Mouse (Mus musculus) mouse embryonic stem cell (cell line): ENCODE measurements around the gene Lbp.

Experiments
- in situ Hi-C, 2 experiments: fragments of 300-500 bp; cut with MboI; formaldehyde crosslinking; loops; 1 replicate in 1 of 2; 3 replicates in 1 of 2; pipeline ENCODE4 v1.14.3; 2019 to 2020; ENCODE audit warnings: low sequenced_read_pairs in 2 of 2, low pct_unique_long_range_greater_than_20kb in 1 of 2, mixed read lengths in 1 of 2; ENCODE audit not compliant: unreplicated experiment in 1 of 2

Gene Lbp

DNA sequence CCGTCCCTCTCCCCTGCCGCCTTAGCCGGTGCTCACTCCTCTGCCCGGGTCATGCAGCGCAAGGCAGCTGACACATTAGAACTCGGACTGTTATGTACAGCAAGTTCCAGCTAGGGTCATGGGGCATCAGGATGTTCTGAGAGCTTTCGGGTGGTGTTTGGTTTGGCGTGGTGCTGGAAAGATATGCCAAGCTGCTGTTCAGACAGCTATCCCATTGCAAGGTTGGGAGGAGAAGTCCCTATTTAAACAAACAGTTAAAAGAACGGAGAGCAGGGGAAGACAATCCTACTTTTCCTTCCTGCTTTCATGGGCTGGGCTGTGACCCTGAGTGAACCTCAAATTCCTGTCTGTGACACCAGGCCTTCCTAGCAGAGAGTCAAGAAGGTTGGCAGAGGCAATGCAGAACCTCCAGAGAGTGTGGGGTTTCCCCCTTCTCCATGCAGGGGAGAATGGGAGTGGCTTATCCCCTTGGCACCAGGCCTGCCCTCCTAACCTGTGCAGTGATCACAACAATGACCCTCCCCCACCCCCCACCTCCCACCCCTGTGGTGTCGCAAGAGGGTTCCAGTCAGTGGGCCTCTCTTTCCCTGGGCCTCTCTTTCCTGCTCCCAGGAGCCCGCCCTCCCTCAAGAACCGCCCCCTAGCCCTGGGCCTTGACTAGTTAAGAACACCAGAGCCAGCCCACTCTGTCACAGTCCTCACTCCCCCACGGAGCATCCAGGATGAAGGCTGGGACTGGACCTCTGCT lies at the start of gene Lbp:
Gene Lbp (plus strand): TSS at position 546 of the 748 bp plus-strand sequence.
- in situ Hi-C loops = no loop called here

DNA sequence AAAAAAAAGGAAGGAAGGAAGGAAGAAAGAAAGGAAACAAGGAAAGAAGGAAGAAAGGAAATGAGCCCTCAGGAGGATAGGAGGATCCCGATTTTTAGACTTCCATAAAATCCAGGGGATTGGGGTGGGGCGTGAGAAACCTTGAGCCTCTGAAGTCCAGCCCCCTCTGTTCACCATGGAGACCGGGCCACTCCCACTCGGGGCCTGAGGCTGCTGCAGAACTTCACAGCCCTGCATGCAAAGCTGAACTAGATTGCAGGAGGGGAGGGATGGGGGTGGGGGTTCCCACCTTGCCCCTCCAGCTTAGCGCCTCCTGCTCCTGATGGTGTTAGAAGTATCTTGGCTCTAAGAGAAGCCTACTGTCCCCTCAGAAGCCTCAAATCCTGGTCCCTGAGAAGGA lies 49.4 kb upstream of the Lbp start:
- in situ Hi-C loops = no loop called here

DNA sequence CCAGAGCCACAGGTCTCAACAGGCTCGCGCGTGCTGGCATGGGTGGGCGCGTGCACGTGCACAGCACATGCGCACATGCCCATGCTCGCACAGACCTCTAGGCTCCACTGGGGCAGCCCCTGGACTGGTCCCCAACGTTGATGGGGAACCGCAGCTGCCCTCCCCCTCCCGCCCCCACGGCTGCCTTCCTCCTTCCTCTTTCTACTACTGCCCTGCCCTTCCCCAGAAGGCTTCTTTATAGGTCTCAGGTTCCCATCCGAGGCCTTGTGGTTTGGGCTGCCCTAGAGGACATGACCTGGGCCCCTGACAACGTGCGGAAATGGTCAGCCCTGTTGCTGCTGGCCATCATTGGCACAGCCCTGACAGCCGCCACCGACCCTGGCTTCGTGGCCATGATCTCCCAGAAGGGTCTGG lies 48.3 kb upstream of the Lbp start, which contains the start of gene Bpi:
Gene Bpi (plus strand): TSS at position 90 of the 414 bp plus-strand sequence.
- in situ Hi-C loops = no loop called here

DNA sequence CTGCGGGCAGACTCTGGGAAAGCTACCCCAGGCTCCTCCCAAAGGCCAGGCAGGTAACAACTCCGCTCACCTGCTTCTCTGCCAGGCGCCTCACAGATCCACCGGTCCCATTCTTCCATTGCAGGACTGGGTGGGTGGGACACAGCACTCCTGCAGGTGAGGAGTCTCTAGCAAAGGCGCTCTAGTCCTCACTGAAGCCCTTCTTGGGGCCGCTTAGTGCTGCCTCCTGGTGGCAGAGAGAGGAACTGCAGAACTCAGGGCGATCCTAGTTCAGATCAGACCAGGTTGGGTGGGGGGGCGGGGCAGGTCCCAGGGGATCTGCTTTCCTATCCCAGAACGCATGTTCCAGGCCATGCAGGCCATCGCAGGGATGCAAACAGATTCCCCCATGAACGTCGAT lies 47.5 kb upstream of the Lbp start:
- in situ Hi-C loops = no loop called here

DNA sequence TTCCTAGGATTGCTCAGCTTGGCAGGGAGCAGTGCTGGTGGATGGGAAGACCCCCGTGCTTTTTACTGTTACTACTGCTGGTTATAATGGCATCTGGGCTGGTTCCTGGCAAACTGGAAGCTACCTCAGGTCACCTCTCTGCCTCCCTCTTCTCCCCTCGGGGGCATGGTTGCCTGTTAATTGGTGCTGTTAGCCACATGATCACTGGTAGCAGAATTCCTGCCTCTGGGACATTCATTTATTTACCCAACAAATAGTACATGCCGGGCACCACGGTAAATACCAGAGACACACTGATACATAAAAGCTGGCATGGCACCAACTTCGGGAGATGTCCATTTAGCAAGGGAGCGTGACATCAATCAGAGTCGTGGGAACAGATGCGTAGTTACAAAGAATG lies 46.8 kb upstream of the Lbp start:
- in situ Hi-C loops = no loop called here

DNA sequence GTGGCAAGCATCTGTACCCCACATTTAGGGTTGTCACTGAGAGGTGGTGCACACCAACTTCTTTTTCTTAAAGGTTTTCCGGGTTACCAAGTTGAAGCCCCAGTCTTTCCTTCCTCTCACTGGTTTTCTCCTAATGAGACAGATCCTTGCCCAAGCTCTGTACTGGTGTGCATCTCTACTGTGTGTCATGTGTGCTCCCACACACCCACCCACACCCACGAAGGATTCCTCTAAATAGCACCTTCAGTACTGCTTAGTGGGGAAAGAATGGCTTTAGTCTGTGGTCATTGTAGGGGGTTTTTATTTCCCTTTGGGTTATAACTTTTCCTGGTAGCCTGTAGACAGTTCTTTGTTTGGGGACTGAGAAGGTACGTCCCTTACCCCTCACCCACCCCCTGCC lies 41.4 kb upstream of the Lbp start:
- in situ Hi-C loops = loop anchor here in 1 of 2 experiments (5.0 kb wide), 1 partner anchor 43 kb away; no protein-coding TSS in a partner anchor

DNA sequence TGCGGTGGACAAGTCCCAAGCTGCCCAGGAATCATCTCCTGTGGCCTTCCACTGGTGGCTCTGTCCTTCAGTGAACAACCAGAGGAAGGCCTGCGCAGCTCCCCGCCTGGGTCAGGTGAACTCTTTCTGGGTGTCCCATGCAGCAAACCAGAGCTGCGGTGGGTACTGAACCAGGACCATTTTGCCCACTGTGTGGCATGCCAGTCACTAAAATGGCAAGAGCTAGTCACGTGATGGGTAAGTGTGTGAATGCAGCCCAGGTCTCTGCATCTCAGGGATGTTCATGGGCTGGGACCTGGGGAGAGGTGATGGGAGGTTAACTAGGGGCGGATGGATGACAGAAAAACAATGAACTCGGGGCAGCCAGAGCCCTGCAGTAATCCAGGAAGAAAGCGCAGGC lies 36.3 kb upstream of the Lbp start:
- in situ Hi-C loops = no loop called here

DNA sequence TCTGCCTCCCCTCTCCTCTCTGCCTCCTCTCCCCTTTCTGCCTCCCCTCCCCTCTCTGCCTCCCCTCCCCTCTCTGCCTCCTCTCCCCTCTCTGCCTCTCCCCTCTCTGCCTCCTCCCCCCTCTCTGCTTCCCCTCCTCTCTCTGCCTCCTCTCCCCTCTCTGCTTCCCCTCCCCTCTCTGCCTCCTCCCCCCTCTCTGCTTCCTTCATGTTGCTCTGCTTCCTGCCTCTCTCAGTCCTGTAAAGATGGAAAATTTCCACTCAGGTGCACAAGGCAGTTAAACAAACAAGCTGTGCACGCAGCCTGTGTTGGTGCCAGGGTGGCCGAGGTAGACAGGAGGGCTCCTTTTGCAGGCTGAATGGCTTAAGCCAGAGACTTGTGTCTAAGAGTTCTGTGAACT lies 32.6 kb upstream of the Lbp start:
- in situ Hi-C loops = no loop called here

DNA sequence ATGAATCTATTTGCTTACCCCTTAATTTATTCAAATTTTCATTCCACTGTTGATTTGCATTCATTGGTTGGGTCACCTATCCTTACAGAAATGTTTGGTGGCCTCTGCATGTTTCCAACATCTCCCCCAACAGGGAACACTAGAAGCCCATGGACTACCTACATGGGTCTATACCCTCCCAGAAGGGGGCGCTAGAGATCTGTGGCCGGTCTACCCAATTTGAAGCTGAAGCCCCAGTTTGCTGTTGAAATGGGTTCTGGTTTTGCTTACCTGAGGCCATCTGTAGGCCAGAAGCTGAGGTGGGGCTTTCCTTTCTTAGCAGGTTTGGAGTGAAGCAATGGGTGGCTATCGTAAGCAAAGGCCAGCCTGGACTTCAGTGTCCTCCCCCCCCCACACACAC lies 30.9 kb upstream of the Lbp start:
- in situ Hi-C loops = no loop called here

DNA sequence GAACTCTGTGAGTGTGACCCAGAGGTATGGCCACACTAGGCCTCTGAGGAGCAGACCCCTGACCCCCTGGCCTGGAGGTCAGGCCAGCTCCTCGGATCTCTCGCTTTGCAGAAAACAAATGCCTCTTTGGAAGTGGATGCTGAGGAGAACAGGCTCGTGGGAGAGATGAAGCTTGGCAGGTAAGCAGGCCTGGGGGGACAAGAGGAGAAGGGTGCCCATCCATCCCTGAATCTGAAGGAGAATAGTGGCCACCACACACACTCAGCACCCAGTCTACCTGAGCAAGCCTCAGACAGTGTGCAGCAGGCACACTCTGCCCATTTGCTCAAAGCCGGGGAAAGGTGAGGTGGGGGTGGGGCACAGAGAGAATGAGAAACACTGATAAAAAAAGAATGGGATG lies 30.5 kb upstream of the Lbp start:
- in situ Hi-C loops = no loop called here

DNA sequence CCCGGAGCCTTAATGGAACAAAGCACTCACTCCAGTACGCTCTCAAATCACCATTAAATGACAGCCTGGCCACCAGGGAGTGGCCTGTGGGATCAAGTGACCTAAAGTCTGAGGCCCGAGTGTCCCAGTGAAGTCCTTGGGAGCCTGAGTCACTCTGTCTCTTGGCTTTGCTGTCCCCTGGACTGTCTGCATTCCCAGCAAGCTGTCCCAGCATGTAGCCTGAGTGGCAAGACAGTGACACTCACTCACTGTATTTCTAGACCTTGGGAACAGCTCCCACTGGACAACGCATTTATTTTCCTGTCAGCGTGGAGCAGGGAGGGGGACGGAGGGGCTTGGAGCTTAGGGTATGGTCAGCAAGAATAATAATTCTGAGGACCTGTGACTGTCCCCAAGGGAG lies 29.8 kb upstream of the Lbp start:
- in situ Hi-C loops = no loop called here

DNA sequence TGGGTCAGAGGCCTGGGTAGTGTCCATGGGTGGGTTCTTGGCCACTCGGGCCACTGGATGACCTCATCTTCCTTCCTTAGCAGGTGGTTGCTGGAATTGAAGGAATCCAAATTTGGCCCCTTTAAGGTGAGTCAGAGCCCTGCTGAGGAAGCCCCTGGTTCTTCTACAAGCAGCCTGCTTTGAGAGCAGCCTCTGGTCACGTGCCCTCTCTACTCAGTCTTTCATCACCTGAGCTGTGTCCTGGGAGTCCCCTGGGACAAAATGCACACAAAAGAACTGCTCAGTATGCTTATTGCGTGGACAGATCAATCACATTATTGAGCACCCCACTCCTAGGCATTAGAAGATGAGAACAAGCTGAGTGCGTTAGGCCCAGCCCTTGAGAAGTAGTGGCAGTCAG lies 29.4 kb upstream of the Lbp start:
- in situ Hi-C loops = no loop called here

DNA sequence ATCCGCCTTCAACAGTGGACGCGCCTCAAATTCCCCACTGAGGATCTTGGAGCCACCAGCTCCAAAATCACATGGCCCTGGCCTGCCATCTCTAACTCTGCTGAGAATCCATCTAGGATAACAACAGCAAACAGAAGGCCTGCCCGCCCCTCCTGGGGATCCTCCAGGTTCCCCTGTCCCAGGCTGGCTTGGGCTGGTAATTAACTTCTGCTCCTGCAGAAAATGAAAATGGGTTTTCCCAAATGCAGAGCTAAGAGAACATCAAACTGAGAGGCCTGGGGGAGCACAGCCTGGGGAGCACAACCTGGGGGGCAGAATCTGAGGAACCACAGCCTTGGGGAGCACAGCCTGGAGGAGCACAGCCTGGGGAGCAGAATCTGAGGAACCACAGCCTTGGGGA lies 26.6 kb upstream of the Lbp start:
- in situ Hi-C loops = no loop called here

DNA sequence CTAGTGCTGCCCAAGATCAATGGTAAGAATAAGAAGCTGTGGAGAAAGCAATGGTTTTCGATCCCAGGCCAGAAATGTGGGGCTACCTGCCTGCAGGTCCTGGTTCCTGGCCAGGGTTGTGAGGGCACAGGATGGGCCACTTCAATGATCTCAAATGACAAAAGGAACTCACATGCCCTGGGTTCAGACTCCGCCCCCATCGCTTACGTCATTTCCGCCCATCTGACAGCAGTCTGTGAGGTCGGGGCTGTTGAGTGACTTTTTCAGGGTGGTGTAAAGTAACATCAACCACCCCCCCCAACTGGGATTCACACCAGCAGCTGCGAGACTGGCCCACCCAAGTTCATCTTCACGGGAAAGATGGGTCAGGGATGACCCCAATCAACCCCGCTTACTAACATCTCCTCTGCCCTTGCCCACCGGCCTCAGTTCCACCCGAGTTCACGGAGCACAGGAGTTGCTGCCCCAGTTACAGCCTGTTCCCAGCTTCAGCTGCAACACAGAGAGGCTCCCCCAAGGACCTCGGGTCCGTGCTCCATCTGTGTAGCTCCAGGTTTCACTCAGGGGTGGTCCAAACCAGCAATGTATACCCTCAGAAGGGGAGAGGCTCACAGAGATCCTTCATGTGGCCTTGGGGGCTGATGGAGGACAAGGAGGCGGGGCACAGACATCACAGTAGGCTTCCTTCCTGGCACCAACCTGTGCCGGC lies 24.6 kb upstream of the Lbp start:
- in situ Hi-C loops = no loop called here

DNA sequence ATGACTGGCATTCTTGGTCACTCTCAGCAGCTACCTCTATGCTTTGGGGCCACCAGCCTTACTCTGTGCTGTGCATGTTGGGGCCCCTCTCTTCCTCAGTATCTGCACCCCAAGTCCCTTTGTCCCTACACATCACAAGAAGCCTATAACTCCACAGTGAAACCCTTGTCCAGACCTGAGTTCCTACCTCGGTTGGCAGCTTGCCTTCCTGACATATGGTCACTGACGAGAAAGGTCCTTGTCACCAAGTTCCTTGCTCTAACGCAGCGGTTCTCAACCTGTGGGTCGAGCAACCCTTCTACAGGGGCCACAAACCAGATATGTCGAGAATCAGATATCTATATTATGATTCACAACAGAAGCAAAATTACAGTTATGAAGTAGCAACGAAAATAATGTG lies 23.2 kb upstream of the Lbp start:
- in situ Hi-C loops = no loop called here

DNA sequence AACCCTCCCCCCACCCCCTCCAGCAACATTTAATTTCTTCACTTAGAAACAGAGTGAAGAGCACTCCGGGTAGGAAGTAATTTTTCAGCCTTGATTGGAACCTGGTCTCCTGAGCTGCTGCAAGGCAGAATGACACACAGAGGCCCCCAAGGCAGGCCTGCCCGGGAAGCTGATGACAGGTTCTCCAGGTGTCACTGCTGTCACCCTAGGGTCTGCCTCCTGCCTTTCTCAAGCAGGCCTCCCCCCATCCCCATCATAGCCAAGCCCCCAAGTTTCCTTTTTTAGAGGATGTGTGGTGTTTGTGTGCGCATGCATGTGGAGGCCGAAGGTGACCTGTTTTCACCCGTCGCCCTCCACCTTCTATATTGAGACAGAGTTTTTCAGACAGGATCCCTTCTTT lies 22.5 kb upstream of the Lbp start:
- in situ Hi-C loops = no loop called here

DNA sequence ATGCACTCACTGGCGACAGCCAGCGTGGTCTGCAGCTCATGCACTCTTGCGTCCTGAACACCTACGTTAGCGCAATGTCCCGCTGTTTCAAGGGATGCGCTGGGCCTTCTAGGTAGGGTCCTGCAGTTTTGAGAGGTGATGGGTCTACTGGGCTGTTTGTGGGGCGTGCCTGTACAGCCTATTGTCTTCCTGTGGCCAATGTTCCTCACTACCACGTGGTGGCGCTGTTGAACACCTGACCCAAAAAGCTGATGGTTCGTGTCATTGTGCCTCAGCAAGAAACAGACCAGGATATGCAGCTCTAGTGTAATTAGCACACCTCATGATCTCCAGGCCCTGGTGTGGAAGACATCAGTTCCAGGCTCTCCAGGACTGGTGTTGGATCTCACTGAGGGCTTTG lies 21.7 kb upstream of the Lbp start:
- in situ Hi-C loops = no loop called here

DNA sequence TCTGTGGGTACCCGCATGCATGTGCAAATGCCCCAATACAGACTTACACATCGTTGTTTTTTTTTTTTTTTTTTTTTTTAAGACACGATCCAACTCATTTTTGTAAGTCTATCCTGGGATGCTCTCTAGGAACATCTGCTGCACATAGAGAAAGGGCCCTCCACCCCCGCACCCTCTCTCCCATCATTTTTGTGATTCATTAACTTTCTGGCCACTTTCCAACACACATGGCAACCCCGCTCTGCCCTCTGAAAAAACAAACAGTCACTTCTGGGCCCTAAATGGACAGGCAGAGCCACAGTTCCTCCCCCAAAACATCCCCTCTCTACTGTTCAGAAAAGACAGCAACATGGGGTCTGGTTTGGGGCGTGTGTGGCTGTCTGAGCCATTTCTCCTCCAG lies 20.6 kb upstream of the Lbp start:
- in situ Hi-C loops = no loop called here

DNA sequence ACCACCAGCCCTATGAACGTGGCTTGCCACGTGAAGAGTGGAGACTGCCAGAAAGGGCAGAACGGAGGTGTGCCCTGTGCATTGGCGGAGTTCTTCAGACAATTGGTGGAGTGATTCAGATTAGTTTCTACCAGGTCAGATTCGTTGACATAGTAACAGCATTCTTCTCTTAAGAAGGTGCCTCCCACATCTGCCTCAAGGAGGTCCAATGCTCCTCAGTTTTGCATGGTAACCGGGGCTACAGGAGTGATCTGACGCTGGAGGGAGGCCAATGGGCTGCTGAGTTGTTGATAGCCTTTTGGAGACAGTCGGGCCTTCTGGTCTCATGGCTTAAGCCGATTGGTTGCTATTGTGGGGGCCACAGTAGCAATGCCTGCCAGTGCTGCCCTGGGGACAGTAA lies 10.6 kb upstream of the Lbp start:
- in situ Hi-C loops = no loop called here

DNA sequence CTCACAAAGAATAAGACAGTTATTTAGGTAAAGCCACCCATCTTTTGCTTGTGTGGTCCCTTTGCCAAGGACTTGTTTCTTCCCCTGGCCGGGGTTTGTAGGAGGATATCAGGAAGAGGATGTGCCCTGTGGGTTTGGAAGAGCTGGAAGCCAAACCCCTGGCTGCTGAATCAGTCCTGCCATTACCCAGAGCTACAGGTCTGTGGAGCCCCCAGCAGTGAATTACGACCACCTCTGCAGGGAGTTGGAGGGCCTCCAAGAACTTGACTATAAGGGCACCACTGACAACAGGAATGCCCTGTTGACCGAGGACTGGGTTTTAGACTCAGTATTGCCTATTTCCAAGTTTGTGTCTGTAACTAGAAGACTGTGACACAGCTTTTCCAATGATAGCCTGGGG lies 7.1 kb upstream of the Lbp start:
- in situ Hi-C loops = no loop called here
